Mouse (Mus musculus) olfactory bulb, adult 2 months (tissue): ENCODE measurements around the gene Mturn.

Experiments
- CTCF ChIP-seq: fragments of 200-500 bp; IDR thresholded peaks from 2 replicates; pipeline ENCODE4 v1.5.1; 2012; ENCODE audit warnings: low read depth, mild to moderate bottlenecking, low read length, moderate library complexity; ENCODE audit not compliant: insufficient read depth
- POLR2A ChIP-seq: fragments of 200-500 bp; IDR thresholded peaks from 2 replicates; pipeline ENCODE4 v1.6.1; 2012; ENCODE audit warnings: mild to moderate bottlenecking, low read depth, low read length, moderate library complexity; ENCODE audit not compliant: insufficient read depth

DNA sequence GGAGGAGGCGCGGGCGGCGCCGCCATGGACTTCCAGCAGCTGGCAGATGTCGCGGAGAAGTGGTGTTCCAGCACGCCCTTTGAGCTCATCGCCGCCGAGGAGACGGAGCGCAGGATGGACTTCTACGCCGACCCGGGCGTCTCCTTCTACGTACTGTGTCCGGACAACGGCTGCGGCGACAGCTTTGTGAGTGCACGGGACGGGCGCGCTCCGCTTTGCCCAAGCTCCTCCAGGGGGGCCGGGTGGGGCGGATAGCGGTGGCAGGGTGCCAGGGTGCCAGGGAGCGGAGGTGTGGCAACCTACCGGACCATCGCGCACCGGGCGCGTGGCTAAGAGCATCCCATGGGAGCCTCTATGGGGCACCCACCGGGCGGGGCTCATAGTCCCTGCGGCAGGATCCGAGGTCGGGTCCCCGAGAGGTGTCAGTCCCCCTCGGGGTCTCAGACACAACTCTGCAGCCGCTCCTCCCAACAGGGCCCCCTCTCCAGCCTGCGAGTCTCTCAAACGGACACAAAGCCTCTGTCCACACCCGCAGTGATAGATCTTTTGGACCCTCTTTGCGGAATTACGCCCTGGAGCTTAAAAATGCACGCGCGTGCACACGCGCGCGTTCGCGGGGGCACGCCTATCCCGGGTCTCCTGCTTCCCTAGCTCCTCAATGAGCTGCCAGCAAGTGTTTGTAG, 463 bp downstream of the Mturn start:
- no peak for TF ChIP-seq CTCF
- no peak for TF ChIP-seq POLR2A
